Mouse (Mus musculus): ENCODE measurements at regions not wholly inside any gene's neighbourhood (a gene's known extent, or its start where the extent isn't known, plus 50 kb on each side); places are given as distances from the start of the nearest gene placed in this dataset.

DNA sequence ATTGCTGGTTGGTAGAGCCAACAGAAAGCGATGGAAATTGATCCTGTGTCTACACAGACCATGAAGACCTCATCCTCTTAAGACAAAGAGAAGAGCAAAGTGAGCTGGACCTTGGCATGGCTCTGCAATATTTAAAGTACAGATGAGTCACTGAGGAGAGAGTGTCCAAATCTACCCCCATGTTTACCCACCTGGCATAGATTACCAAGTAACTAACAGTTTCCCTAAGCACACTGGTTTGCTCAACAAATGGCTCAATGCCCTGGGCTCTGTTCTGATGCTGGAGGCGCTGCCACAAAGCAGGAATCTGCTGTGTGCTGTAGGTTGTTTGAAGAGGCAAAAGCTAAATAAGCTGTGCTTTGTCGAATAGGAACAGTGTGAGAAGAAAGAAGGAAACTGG, 345.0 kb upstream of the Gm10131 start:
- WGBS, result 67% methylated on average over 3 of the region's 3 CpGs
- Histone ChIP-seq H3K4me3 (ENCODE audit: low read depth, low read length) (no peak overlapping the region), H3K9me3 (ENCODE audit: control insufficient read depth, low read depth, low read length) (no peaks in the 10 kb centered on the region), H3K4me2 (replicated peaks; ENCODE audit: low read depth, low read length) (no peak overlapping the region), H3K27me3 (ENCODE audit: control insufficient read depth, insufficient read depth, low read length) (no peaks in the 10 kb centered on the region), H3K4me1 (ENCODE audit: control insufficient read depth, insufficient read depth, low read length) (no peaks in the 10 kb centered on the region), H3K36me3 (ENCODE audit: control insufficient read depth, insufficient read depth, low read length) (no peaks in the 10 kb centered on the region), H3K27ac (ENCODE audit: low read length) (no peak overlapping the region), H3K9ac (replicated peaks; ENCODE audit: low read depth, low read length) (no peak overlapping the region)
- ATAC-seq (ENCODE audit: insufficient number of reproducible peaks, insufficient read depth, low FRiP score, low read depth), result no peak

GRCm38 (mm10) chr8:34455376-34455775, 343.8 kb upstream of the Gm10131 start:
- Histone ChIP-seq H3K27me3 (ENCODE audit: control insufficient read depth, insufficient read depth, low read length) (no peaks in the 10 kb centered on the region), H3K9ac (replicated peaks; ENCODE audit: low read depth, low read length) (no peak overlapping the region), H3K4me2 (replicated peaks; ENCODE audit: low read depth, low read length) (no peak overlapping the region), H3K4me1 (ENCODE audit: control insufficient read depth, insufficient read depth, low read length) (no peaks in the 10 kb centered on the region), H3K9me3 (ENCODE audit: control insufficient read depth, low read depth, low read length) (no peaks in the 10 kb centered on the region), H3K4me3 (ENCODE audit: low read depth, low read length) (no peak overlapping the region), H3K27ac (ENCODE audit: low read length) (no peak overlapping the region), H3K36me3 (ENCODE audit: control insufficient read depth, insufficient read depth, low read length) (no peaks in the 10 kb centered on the region)
- WGBS, result 70% methylated on average over 14 of the region's 14 CpGs
- peak; percentile 37; the same call in 1 of the 2 replicates for ATAC-seq (ENCODE audit: insufficient number of reproducible peaks, insufficient read depth, low FRiP score, low read depth)

DNA sequence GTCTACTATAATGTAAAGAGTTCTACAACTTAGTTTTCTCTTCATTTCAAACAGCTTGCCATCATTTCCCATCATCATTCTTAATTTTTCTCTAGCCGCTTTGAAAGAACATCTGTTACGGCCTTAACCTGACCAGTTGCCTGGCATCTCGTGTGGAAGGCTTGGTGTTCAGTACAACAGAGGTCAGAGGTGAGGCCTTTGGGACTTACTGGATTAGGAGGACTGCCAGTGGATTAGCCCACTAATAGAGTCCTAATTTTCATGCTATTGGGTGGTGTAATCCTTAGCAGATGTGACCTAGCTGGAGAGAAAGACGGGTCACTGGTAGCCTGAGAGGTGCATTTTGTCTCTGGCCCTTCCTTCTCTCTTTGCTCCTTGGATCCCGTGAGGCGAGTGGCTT, 341.3 kb upstream of the Gm10131 start:
- H3K9ac ChIP-seq (replicated peaks; ENCODE audit: low read depth, low read length), result no peak overlapping the region
- H3K27ac ChIP-seq (ENCODE audit: low read length), result no peak overlapping the region
- no peak overlapping the region for H3K4me3 ChIP-seq (ENCODE audit: low read depth, low read length)
- peaks cover 7% of the 10 kb centered on the region for H3K4me1 ChIP-seq (ENCODE audit: control insufficient read depth, insufficient read depth, low read length)
- no peaks in the 10 kb centered on the region for H3K27me3 ChIP-seq (ENCODE audit: control insufficient read depth, insufficient read depth, low read length)
- ATAC-seq (ENCODE audit: insufficient number of reproducible peaks, insufficient read depth, low FRiP score, low read depth), result no peak
- WGBS, result 92% methylated on average over 6 of the region's 6 CpGs
- no peak overlapping the region for H3K4me2 ChIP-seq (replicated peaks; ENCODE audit: low read depth, low read length)
- H3K9me3 ChIP-seq (ENCODE audit: control insufficient read depth, low read depth, low read length), result no peaks in the 10 kb centered on the region
- H3K36me3 ChIP-seq (ENCODE audit: control insufficient read depth, insufficient read depth, low read length), result no peaks in the 10 kb centered on the region

GRCm38 (mm10) chr8:34451211-34452000, 339.9 kb upstream of the Gm10131 start:
- WGBS, result 31% methylated on average over 6 of the region's 6 CpGs
- peaks cover 10% of the 10 kb centered on the region for H3K4me1 ChIP-seq (ENCODE audit: control insufficient read depth, insufficient read depth, low read length)
- H3K9me3 ChIP-seq (ENCODE audit: control insufficient read depth, low read depth, low read length), result no peaks in the 10 kb centered on the region
- ATAC-seq (ENCODE audit: insufficient number of reproducible peaks, insufficient read depth, low FRiP score, low read depth), result no peak
- no peak overlapping the region for H3K4me2 ChIP-seq (replicated peaks; ENCODE audit: low read depth, low read length)
- H3K36me3 ChIP-seq (ENCODE audit: control insufficient read depth, insufficient read depth, low read length), result no peaks in the 10 kb centered on the region
- H3K27ac ChIP-seq (ENCODE audit: low read length), result no peak overlapping the region
- H3K9ac ChIP-seq (replicated peaks; ENCODE audit: low read depth, low read length), result no peak overlapping the region
- H3K4me3 ChIP-seq (ENCODE audit: low read depth, low read length), result no peak overlapping the region
- H3K27me3 ChIP-seq (ENCODE audit: control insufficient read depth, insufficient read depth, low read length), result no peaks in the 10 kb centered on the region

- WGBS, result 81% methylated on average over 11 of the region's 11 CpGs
- H3K4me2 ChIP-seq (replicated peaks; ENCODE audit: low read depth, low read length), result no peak overlapping the region
- H3K27me3 ChIP-seq (ENCODE audit: control insufficient read depth, insufficient read depth, low read length), result no peaks in the 10 kb centered on the region
- H3K4me3 ChIP-seq (ENCODE audit: low read depth, low read length), result no peak overlapping the region
- H3K4me1 ChIP-seq (ENCODE audit: control insufficient read depth, insufficient read depth, low read length), result peaks cover 10% of the 10 kb centered on the region
- no peak for ATAC-seq (ENCODE audit: insufficient number of reproducible peaks, insufficient read depth, low FRiP score, low read depth)
- H3K9me3 ChIP-seq (ENCODE audit: control insufficient read depth, low read depth, low read length), result no peaks in the 10 kb centered on the region
- H3K36me3 ChIP-seq (ENCODE audit: control insufficient read depth, insufficient read depth, low read length), result no peaks in the 10 kb centered on the region
- H3K27ac ChIP-seq (ENCODE audit: low read length), result no peak overlapping the region
- H3K9ac ChIP-seq (replicated peaks; ENCODE audit: low read depth, low read length), result no peak overlapping the region
Measured at GRCm38 (mm10) chr8:34449391-34450044, 338.0 kb upstream of the Gm10131 start.

DNA sequence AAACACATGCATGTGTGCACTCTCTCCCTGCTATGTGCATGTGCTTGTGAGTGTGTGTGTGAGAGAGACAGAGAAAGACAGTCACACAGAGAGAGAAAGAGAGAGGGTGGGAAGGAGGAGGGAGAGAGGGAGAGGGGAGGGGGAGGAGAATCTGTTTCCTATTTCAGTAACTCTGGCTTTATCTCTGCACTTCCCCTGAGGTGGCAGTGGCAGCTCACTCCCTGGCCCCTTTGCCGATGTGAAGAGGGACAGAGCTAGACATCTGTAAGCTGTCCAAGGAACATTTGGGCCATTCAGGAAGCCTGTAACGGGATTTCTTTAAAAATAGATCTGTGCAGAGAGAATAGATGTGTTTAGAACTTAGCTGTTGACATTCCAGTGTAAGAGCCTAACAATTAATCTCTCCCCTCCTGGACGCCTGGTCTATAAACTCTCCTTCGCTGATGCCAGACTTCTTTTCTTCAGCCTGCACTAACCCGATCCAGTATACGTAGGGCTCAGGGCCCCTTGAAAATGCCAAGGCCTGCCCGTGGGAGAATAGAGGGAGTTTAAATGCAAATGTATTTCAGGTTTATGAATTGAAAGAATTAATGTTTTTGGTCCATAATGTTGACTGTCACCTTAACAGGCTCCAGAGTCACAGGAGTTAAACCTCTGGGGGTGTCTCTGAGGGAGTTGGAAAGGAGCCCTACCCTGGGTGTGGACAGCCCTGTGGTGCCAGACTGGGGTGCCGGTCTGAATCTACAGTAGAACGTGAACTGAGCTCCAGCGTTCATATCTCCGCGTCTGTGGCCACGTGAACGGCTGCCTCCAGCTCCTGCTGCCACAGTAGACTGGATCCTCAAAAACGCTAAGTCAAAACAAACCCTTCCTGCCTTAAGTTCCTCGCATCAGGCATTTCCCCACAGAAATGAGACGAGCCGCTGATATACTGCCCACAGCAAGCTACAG, 336.6 kb upstream of the Gm10131 start:
- H3K27ac ChIP-seq (ENCODE audit: low read length), result no peak overlapping the region; the same call in 1 of the 2 replicates
- H3K4me3 ChIP-seq (ENCODE audit: low read depth, low read length), result no peak overlapping the region
- H3K27me3 ChIP-seq (ENCODE audit: control insufficient read depth, insufficient read depth, low read length), result no peaks in the 10 kb centered on the region
- H3K4me2 ChIP-seq (replicated peaks; ENCODE audit: low read depth, low read length), result peak overlapping the region; percentile 32
- H3K9ac ChIP-seq (replicated peaks; ENCODE audit: low read depth, low read length), result no peak overlapping the region
- ATAC-seq (ENCODE audit: insufficient number of reproducible peaks, insufficient read depth, low FRiP score, low read depth), result peak; percentile 46; the same call in 1 of the 2 replicates
- H3K9me3 ChIP-seq (ENCODE audit: control insufficient read depth, low read depth, low read length), result no peaks in the 10 kb centered on the region
- WGBS, result 25% methylated on average over 18 of the region's 18 CpGs
- peaks cover 10% of the 10 kb centered on the region for H3K4me1 ChIP-seq (ENCODE audit: control insufficient read depth, insufficient read depth, low read length)
- H3K36me3 ChIP-seq (ENCODE audit: control insufficient read depth, insufficient read depth, low read length), result no peaks in the 10 kb centered on the region

- 87% methylated on average over 3 of the region's 3 CpGs for WGBS
- Histone ChIP-seq H3K4me2 (replicated peaks; ENCODE audit: low read depth, low read length) (no peak overlapping the region), H3K27me3 (ENCODE audit: control insufficient read depth, insufficient read depth, low read length) (no peaks in the 10 kb centered on the region), H3K9ac (replicated peaks; ENCODE audit: low read depth, low read length) (no peak overlapping the region), H3K4me1 (ENCODE audit: control insufficient read depth, insufficient read depth, low read length) (peaks cover 2% of the 10 kb centered on the region), H3K9me3 (ENCODE audit: control insufficient read depth, low read depth, low read length) (no peaks in the 10 kb centered on the region), H3K27ac (ENCODE audit: low read length) (no peak overlapping the region), H3K4me3 (ENCODE audit: low read depth, low read length) (no peak overlapping the region), H3K36me3 (ENCODE audit: control insufficient read depth, insufficient read depth, low read length) (no peaks in the 10 kb centered on the region)
- ATAC-seq (ENCODE audit: insufficient number of reproducible peaks, insufficient read depth, low FRiP score, low read depth), result no peak
Measured at GRCm38 (mm10) chr8:34442688-34443087, 331.2 kb upstream of the Gm10131 start.

- H3K36me3 ChIP-seq (ENCODE audit: control insufficient read depth, insufficient read depth, low read length), result no peaks in the 10 kb centered on the region
- H3K4me2 ChIP-seq (replicated peaks; ENCODE audit: low read depth, low read length), result no peak overlapping the region
- H3K4me3 ChIP-seq (ENCODE audit: low read depth, low read length), result no peak overlapping the region
- H3K9me3 ChIP-seq (ENCODE audit: control insufficient read depth, low read depth, low read length), result no peaks in the 10 kb centered on the region
- ATAC-seq (ENCODE audit: insufficient number of reproducible peaks, insufficient read depth, low FRiP score, low read depth), result no peak
- WGBS, result 69% methylated on average over 3 of the region's 3 CpGs
- H3K9ac ChIP-seq (replicated peaks; ENCODE audit: low read depth, low read length), result no peak overlapping the region
- no peaks in the 10 kb centered on the region for H3K4me1 ChIP-seq (ENCODE audit: control insufficient read depth, insufficient read depth, low read length)
- H3K27ac ChIP-seq (ENCODE audit: low read length), result no peak overlapping the region
- no peaks in the 10 kb centered on the region for H3K27me3 ChIP-seq (ENCODE audit: control insufficient read depth, insufficient read depth, low read length)
Measured at GRCm38 (mm10) chr8:34441756-34442155, 330.2 kb upstream of the Gm10131 start.
